In the genomic region with DNA sequence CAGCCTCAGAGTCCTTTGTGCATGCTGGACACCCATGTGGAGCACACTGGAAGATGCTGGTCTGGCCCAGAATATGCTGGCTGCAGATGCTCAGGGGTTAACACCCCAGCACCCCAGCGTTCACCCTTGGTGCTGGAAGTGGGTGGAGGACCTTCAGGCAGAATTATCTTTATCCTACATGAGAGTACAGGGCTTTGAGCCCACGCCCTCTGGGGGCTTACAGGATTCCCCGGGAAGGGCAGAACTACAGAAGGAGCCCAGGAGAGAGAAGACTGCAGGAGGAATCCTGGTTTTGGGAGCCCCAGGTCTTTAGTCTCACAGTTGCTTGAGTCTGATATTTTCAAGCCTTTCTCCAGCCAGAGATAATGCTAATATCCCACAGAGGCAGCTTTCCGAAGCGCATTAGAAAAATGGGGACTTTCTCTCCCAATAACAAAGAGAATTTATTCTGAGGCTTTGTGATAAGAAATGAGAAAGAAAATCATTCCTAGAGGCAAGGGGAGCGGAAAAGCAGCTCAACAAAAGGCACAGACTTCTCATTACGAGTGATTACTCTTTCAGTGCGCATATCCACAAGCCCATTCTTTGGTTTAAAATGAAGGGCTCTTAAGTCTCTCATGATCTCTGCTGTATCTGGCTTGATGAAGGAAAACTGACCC, we compare ENCODE assay signal across 20 mouse cellular contexts. TPM values are rescaled to one million over a fixed set of nuclear protein-coding genes. Genes with fewer than 3 reads are reported as not detected.
A peak's percentile ranks its signal among the peaks of the same experiment; 100 is the strongest.
DNase-seq lines count a peak whose midpoint lies in the region; ATAC-seq and TF ChIP-seq lines count a peak whose summit lies in the region.
"Had no signal": no experiment of that assay in that cellular context is flagged by ENCODE, and none has a peak within 500 bp of the region (broad histone marks: within the 10 kb centered on the region; RNA-seq: fewer than 3 reads in every experiment).

No protein-coding gene starts in this region.

- H3K4me2 ChIP-seq in forebrain, postnatal 0 days (ENCODE audit: low read depth), result no peak overlapping the region
- peak overlapping the region; percentile 22 for H3K4me2 ChIP-seq in midbrain, embryonic 12.5 days (replicated peaks)
- H3K4me2 ChIP-seq in kidney, embryonic 15.5 days, result no peak overlapping the region
- H3K4me2 ChIP-seq: heart, embryonic 15.5 days; limb, embryonic 13.5 days; liver, embryonic 15.5 days had no signal

- H3K36me3 ChIP-seq in forebrain, postnatal 0 days (ENCODE audit: insufficient read depth), result no peaks in the 10 kb centered on the region
- no peaks in the 10 kb centered on the region for H3K36me3 ChIP-seq in midbrain, embryonic 12.5 days
- H3K36me3 ChIP-seq in kidney, embryonic 15.5 days, result no peaks in the 10 kb centered on the region
- H3K36me3 ChIP-seq: heart, embryonic 15.5 days; limb, embryonic 13.5 days; liver, embryonic 15.5 days had no signal

- H3K27me3 ChIP-seq in forebrain, postnatal 0 days (ENCODE audit: insufficient read depth, low read length), result no peaks in the 10 kb centered on the region
- peaks cover 12% of the 10 kb centered on the region for H3K27me3 ChIP-seq in midbrain, embryonic 12.5 days
- H3K27me3 ChIP-seq in kidney, embryonic 15.5 days, result peaks cover 9% of the 10 kb centered on the region; the same call in 1 of the 2 replicates
- H3K27me3 ChIP-seq: CH12.LX; heart, embryonic 15.5 days had no signal

- WGBS in forebrain, postnatal 0 days, result 16% methylated on average over 8 of the region's 8 CpGs
- WGBS in midbrain, embryonic 12.5 days, result 23% methylated on average over 8 of the region's 8 CpGs
- whole genome bisulfite sequencing in kidney, embryonic 15.5 days, result 73% methylated on average over 8 of the region's 8 CpGs

- H3K4me3 ChIP-seq in forebrain, postnatal 0 days (ENCODE audit: low read depth, low read length), result no peak overlapping the region
- no peak overlapping the region for H3K4me3 ChIP-seq in midbrain, embryonic 12.5 days
- no peak overlapping the region for H3K4me3 ChIP-seq in kidney, embryonic 15.5 days (replicated peaks)
- H3K4me3 ChIP-seq: heart, embryonic 15.5 days; limb, embryonic 13.5 days; liver, embryonic 15.5 days had no signal

- peak; percentile 41 for DNase-seq in heart, adult 11 months
- no peak for DNase-seq in heart, adult 18-20 months
- DNase-seq in brain, embryonic 14.5 days (ENCODE audit: low read depth), result peak; percentile 64
- peak; percentile 12 for DNase-seq in forebrain, postnatal 0 days
- no peak for DNase-seq in c-Kit-positive CD71-positive TER-119-positive erythroid progenitor cells, embryonic 14.5 days (ENCODE audit: low spot score)
- DNase-seq: adrenal gland, postnatal 25 days; cerebellum, adult 18-20 months; cerebellum, postnatal 36 days; gastrocnemius, postnatal 14 days; lung, postnatal 10 days; right cerebral cortex, postnatal 25 days had no signal

- no peak for TF ChIP-seq POLR2A in brain, embryonic 14.5 days (IDR thresholded peaks at IDR 0.05; ENCODE audit: borderline replicate concordance, extremely low read depth, insufficient read depth, insufficient read length, poor library complexity, severe bottlenecking)

- H3K9ac ChIP-seq in forebrain, postnatal 0 days, result peak overlapping the region; percentile 6; the same call in 1 of the 2 replicates
- no peak overlapping the region for H3K9ac ChIP-seq in midbrain, embryonic 12.5 days (replicated peaks)
- H3K9ac ChIP-seq in kidney, embryonic 15.5 days, result no peak overlapping the region
- H3K9ac ChIP-seq: heart, embryonic 15.5 days; limb, embryonic 13.5 days; liver, embryonic 15.5 days had no signal

- H3K4me1 ChIP-seq in forebrain, postnatal 0 days (ENCODE audit: insufficient read depth), result peaks cover 4% of the 10 kb centered on the region
- H3K4me1 ChIP-seq in midbrain, embryonic 12.5 days, result peaks cover 16% of the 10 kb centered on the region
- peaks cover 10% of the 10 kb centered on the region for H3K4me1 ChIP-seq in kidney, embryonic 15.5 days
- H3K4me1 ChIP-seq: heart, embryonic 15.5 days had no signal

- no peak for ATAC-seq in forebrain, postnatal 0 days
- no peak for ATAC-seq in midbrain, embryonic 12.5 days (ENCODE audit: low FRiP score, low read depth)
- ATAC-seq in megakaryocyte, adult 5-6 weeks (ENCODE audit: poor library complexity, severe bottlenecking), result no peak
- ATAC-seq in kidney, embryonic 15.5 days (replicated peaks; ENCODE audit: low FRiP score), result no peak
- ATAC-seq: intestine, postnatal 0 days had no signal

- peak overlapping the region; percentile 29; the same call in 1 of the 2 replicates for H3K27ac ChIP-seq in forebrain, postnatal 0 days (ENCODE audit: low read depth, low read length)
- 0 out of 2 replicates have a peak overlapping the region, but pooled peaks have one; percentile 30 for H3K27ac ChIP-seq in midbrain, embryonic 12.5 days (replicated peaks)
- H3K27ac ChIP-seq in kidney, embryonic 15.5 days, result no peak overlapping the region
- H3K27ac ChIP-seq: heart, embryonic 15.5 days; limb, embryonic 13.5 days; liver, embryonic 15.5 days had no signal

- H3K9me3 ChIP-seq in forebrain, postnatal 0 days (ENCODE audit: low read length), result no peaks in the 10 kb centered on the region
- H3K9me3 ChIP-seq in midbrain, embryonic 12.5 days, result no peaks in the 10 kb centered on the region
- no peaks in the 10 kb centered on the region for H3K9me3 ChIP-seq in kidney, embryonic 15.5 days (replicated peaks)
- H3K9me3 ChIP-seq: heart, embryonic 15.5 days; limb, embryonic 13.5 days; liver, embryonic 15.5 days had no signal

- TF ChIP-seq CTCF in brain, embryonic 14.5 days (IDR thresholded peaks at IDR 0.05; ENCODE audit: borderline replicate concordance, extremely low read depth, insufficient read depth, insufficient read length), result no peak
- no peak for TF ChIP-seq CTCF in forebrain, postnatal 0 days (IDR thresholded peaks at IDR 0.05; ENCODE audit: low read depth)

RNA-seq across cellular contexts. Expression of gene Hps1, which starts 5.9 kb away (rescaled TPM):
- total RNA-seq in heart, adult 18-20 months (2021), result 1 to 10 TPM; 1.4 to 1.5 TPM
- polyA plus RNA-seq in brain, embryonic 14.5 days (2012; rRNA removed), result 31.1 and 43.0 TPM in 2 replicates
- total RNA-seq in forebrain, postnatal 0 days (2014; rRNA removed), result 12.5 and 25.2 TPM in 2 replicates
- polyA plus RNA-seq in forebrain, postnatal 0 days (2015; fragmentation: Nextera tagmentation; extraction: Ambion mirVana), result 12.6 and 14.3 TPM in 2 replicates
- 15.5 and 17.2 TPM in 2 replicates for polyA plus RNA-seq in midbrain, embryonic 12.5 days (2016; fragmentation: Nextera tagmentation; extraction: Ambion mirVana)
- total RNA-seq in megakaryocyte, adult 5-6 weeks (2015), result 10.5 and 14.2 TPM in 2 replicates
- 14.3 and 23.3 TPM in 2 replicates for total RNA-seq in megakaryocyte, adult 5-6 weeks (2017)
- 14.7 and 14.8 TPM in 2 replicates for polyA plus RNA-seq in kidney, embryonic 15.5 days (2015; fragmentation: Nextera tagmentation; extraction: Ambion mirVana)

RNA-seq across cellular contexts. Expression of gene Pyroxd2, which starts 33.1 kb away (rescaled TPM):
- 1 to 10 TPM; 3.3 to 4.3 TPM for total RNA-seq in heart, adult 18-20 months (2021)
- 2.5 and 3.2 TPM in 2 replicates for polyA plus RNA-seq in brain, embryonic 14.5 days (2012; rRNA removed)
- total RNA-seq in forebrain, postnatal 0 days (2014; rRNA removed), result 1.3 and 2.6 TPM in 2 replicates
- polyA plus RNA-seq in forebrain, postnatal 0 days (2015; fragmentation: Nextera tagmentation; extraction: Ambion mirVana), result 1.8 and 2.7 TPM in 2 replicates
- 0.89 and 2.2 TPM in 2 replicates for polyA plus RNA-seq in midbrain, embryonic 12.5 days (2016; fragmentation: Nextera tagmentation; extraction: Ambion mirVana)
- 0.98 and 1.5 TPM in 2 replicates for total RNA-seq in megakaryocyte, adult 5-6 weeks (2015)
- 0.40 and 2.0 TPM in 2 replicates for total RNA-seq in megakaryocyte, adult 5-6 weeks (2017)
- polyA plus RNA-seq in kidney, embryonic 15.5 days (2015; fragmentation: Nextera tagmentation; extraction: Ambion mirVana), result 5.5 and 6.4 TPM in 2 replicates
- total RNA-seq: CH12.LX; hematopoietic stem cell, adult 5-6 weeks had no signal

Comparison
In these comparisons a context has a peak if more than half of its experiments do, and no peak if none do; other contexts are left out.
1. DNase-seq: peak in heart, adult 11 months (single experiment), brain, embryonic 14.5 days (single experiment) and forebrain, postnatal 0 days (single experiment); none in heart, adult 18-20 months (0 of 2) and c-Kit-positive CD71-positive TER-119-positive erythroid progenitor cells, embryonic 14.5 days (single experiment).